Mouse (Mus musculus): ENCODE measurements around the gene Prkcg. TPM values are rescaled to one million over a fixed set of nuclear protein-coding genes. Genes with fewer than 3 reads are reported as not detected.
A peak's percentile ranks its signal among the peaks of the same experiment; 100 is the strongest.
"Not testable (repeated sequence)": the region's sequence is repeated elsewhere in the genome, so short reads cannot be mapped to it uniquely, and the experiment has no call there.

The Prkcg gene
- polyA plus RNA-seq, 1 experiment from 2014 or later: 1.4 TPM

GRCm38 (mm10) chr7:3291764-3292163 is 2.8 kb downstream of the Prkcg start:
- Histone ChIP-seq H3K4me3 (replicated peaks) (0 out of 2 replicates have a peak overlapping the region, but pooled peaks have one; percentile 3), H3K4me1 (peaks cover 42% of the 10 kb centered on the region), H3K9ac (replicated peaks) (no peak overlapping the region), H3K27ac (replicated peaks) (peak overlapping the region; percentile 41; the same call in 1 of the 2 replicates), H3K27me3 (replicated peaks) (no peaks in the 10 kb centered on the region), H3K4me2 (peak overlapping the region; percentile 69), H3K9me3 (replicated peaks) (no peaks in the 10 kb centered on the region), H3K36me3 (peaks cover 27% of the 10 kb centered on the region)
- no peak for ATAC-seq (ENCODE audit: low FRiP score)
- WGBS: 68% methylated on average over 3 of the region's 3 CpGs

- H3K27ac ChIP-seq (replicated peaks): peak overlapping the region; percentile 41; the same call in 1 of the 2 replicates
- H3K4me2 ChIP-seq: peak overlapping the region; percentile 69
- WGBS: 75% methylated on average over 12 of the region's 12 CpGs
- H3K27me3 ChIP-seq (replicated peaks); H3K9me3 ChIP-seq (replicated peaks); ATAC-seq (ENCODE audit: low FRiP score); H3K9ac ChIP-seq (replicated peaks): not testable (repeated sequence)
- peaks cover 42% of the 10 kb centered on the region for H3K4me1 ChIP-seq
- H3K4me3 ChIP-seq (replicated peaks): 0 out of 2 replicates have a peak overlapping the region, but pooled peaks have one; percentile 3
- peaks cover 32% of the 10 kb centered on the region for H3K36me3 ChIP-seq
Measured at GRCm38 (mm10) chr7:3292271-3292670, 3.3 kb downstream of the Prkcg start.

GRCm38 (mm10) chr7:3292791-3293190 is 3.8 kb downstream of the Prkcg start:
- WGBS: 3% methylated on average over 12 of the region's 14 CpGs
- ATAC-seq (ENCODE audit: low FRiP score): no peak
- H3K9ac ChIP-seq (replicated peaks): peak overlapping the region; percentile 42

GRCm38 (mm10) chr7:3294794-3295193 is 5.8 kb downstream of the Prkcg start:
- H3K27ac ChIP-seq (replicated peaks): no peak overlapping the region
- H3K27me3 ChIP-seq (replicated peaks): no peaks in the 10 kb centered on the region
- H3K4me1 ChIP-seq: peaks cover 41% of the 10 kb centered on the region
- H3K9me3 ChIP-seq (replicated peaks): no peaks in the 10 kb centered on the region
- no peak overlapping the region for H3K9ac ChIP-seq (replicated peaks)
- peaks cover 51% of the 10 kb centered on the region for H3K36me3 ChIP-seq
- no peak overlapping the region for H3K4me3 ChIP-seq (replicated peaks)
- 95% methylated on average over 1 of the region's 1 CpGs for WGBS
- no peak overlapping the region for H3K4me2 ChIP-seq
- ATAC-seq (ENCODE audit: low FRiP score): no peak

More at GRCm38 (mm10) chr7:3292791-3293190, 3.8 kb downstream of the Prkcg start:
- H3K4me3 ChIP-seq (replicated peaks): peak overlapping the region; percentile 28
- H3K27me3 ChIP-seq (replicated peaks): no peaks in the 10 kb centered on the region
- H3K4me1 ChIP-seq: peaks cover 43% of the 10 kb centered on the region
- H3K9me3 ChIP-seq (replicated peaks): no peaks in the 10 kb centered on the region
- peak overlapping the region; percentile 69 for H3K4me2 ChIP-seq
- H3K27ac ChIP-seq (replicated peaks): peak overlapping the region; percentile 28; the same call in 1 of the 2 replicates
- H3K36me3 ChIP-seq: peaks cover 37% of the 10 kb centered on the region

GRCm38 (mm10) chr7:3295321-3296110 is 6.5 kb downstream of the Prkcg start:
- WGBS: 89% methylated on average over 5 of the region's 5 CpGs
- no peak overlapping the region for H3K4me3 ChIP-seq (replicated peaks)
- H3K27me3 ChIP-seq (replicated peaks): no peaks in the 10 kb centered on the region
- no peak overlapping the region for H3K9ac ChIP-seq (replicated peaks)
- no peak overlapping the region for H3K4me2 ChIP-seq
- H3K9me3 ChIP-seq (replicated peaks): no peaks in the 10 kb centered on the region
- H3K4me1 ChIP-seq: peaks cover 36% of the 10 kb centered on the region
- H3K27ac ChIP-seq (replicated peaks): no peak overlapping the region
- peaks cover 51% of the 10 kb centered on the region for H3K36me3 ChIP-seq
- ATAC-seq (ENCODE audit: low FRiP score): no peak

- Histone ChIP-seq H3K36me3 (peaks cover 51% of the 10 kb centered on the region), H3K4me3 (replicated peaks) (no peak overlapping the region), H3K27ac (replicated peaks) (no peak overlapping the region), H3K4me2 (no peak overlapping the region), H3K4me1 (peaks cover 26% of the 10 kb centered on the region), H3K9me3 (replicated peaks) (no peaks in the 10 kb centered on the region), H3K27me3 (replicated peaks) (peaks cover 6% of the 10 kb centered on the region), H3K9ac (replicated peaks) (no peak overlapping the region)
- WGBS: 93% methylated on average over 16 of the region's 16 CpGs
- ATAC-seq (ENCODE audit: low FRiP score): no peak
Measured at GRCm38 (mm10) chr7:3296711-3297110, 7.7 kb downstream of the Prkcg start.

GRCm38 (mm10) chr7:3299941-3300617 is 11.1 kb downstream of the Prkcg start:
- 59% methylated on average over 7 of the region's 7 CpGs for WGBS
- H3K27me3 ChIP-seq (replicated peaks): peaks cover 18% of the 10 kb centered on the region
- no peak for ATAC-seq (ENCODE audit: low FRiP score)

GRCm38 (mm10) chr7:3300891-3301627 is 12.1 kb downstream of the Prkcg start:
- H3K9ac ChIP-seq (replicated peaks): no peak overlapping the region
- peaks cover 26% of the 10 kb centered on the region for H3K27me3 ChIP-seq (replicated peaks)
- ATAC-seq (ENCODE audit: low FRiP score): no peak
- no peak overlapping the region for H3K4me3 ChIP-seq (replicated peaks)
- H3K4me1 ChIP-seq: peaks cover 46% of the 10 kb centered on the region
- H3K27ac ChIP-seq (replicated peaks): no peak overlapping the region
- H3K36me3 ChIP-seq: peaks cover 31% of the 10 kb centered on the region
- no peak overlapping the region for H3K4me2 ChIP-seq
- no peaks in the 10 kb centered on the region for H3K9me3 ChIP-seq (replicated peaks)
- 76% methylated on average over 8 of the region's 8 CpGs for WGBS

More at GRCm38 (mm10) chr7:3299941-3300617, 11.1 kb downstream of the Prkcg start:
- no peak overlapping the region for H3K9ac ChIP-seq (replicated peaks)
- peaks cover 46% of the 10 kb centered on the region for H3K4me1 ChIP-seq
- H3K27ac ChIP-seq (replicated peaks): no peak overlapping the region
- H3K36me3 ChIP-seq: peaks cover 41% of the 10 kb centered on the region
- no peak overlapping the region for H3K4me2 ChIP-seq
- H3K4me3 ChIP-seq (replicated peaks): no peak overlapping the region
- no peaks in the 10 kb centered on the region for H3K9me3 ChIP-seq (replicated peaks)

GRCm38 (mm10) chr7:3301628-3302555 is 12.9 kb downstream of the Prkcg start:
- H3K27me3 ChIP-seq (replicated peaks): peaks cover 30% of the 10 kb centered on the region
- H3K4me2 ChIP-seq: peak overlapping the region; percentile 95
- peak overlapping the region; percentile 45 for H3K4me3 ChIP-seq (replicated peaks)
- no peak overlapping the region; the same call in 1 of the 2 replicates for H3K27ac ChIP-seq (replicated peaks)
- peaks cover 46% of the 10 kb centered on the region for H3K4me1 ChIP-seq
- ATAC-seq (ENCODE audit: low FRiP score): peak; percentile 23; the same call in 1 of the 2 replicates
- peak overlapping the region; percentile 43; the same call in 1 of the 2 replicates for H3K9ac ChIP-seq (replicated peaks)
- WGBS: 8% methylated on average over 33 of the region's 33 CpGs
- H3K36me3 ChIP-seq: peaks cover 23% of the 10 kb centered on the region
- H3K9me3 ChIP-seq (replicated peaks): no peaks in the 10 kb centered on the region

GRCm38 (mm10) chr7:3302556-3303275 is 13.7 kb downstream of the Prkcg start:
- no peaks in the 10 kb centered on the region for H3K9me3 ChIP-seq (replicated peaks)
- peak overlapping the region; percentile 43 for H3K9ac ChIP-seq (replicated peaks)
- H3K4me3 ChIP-seq (replicated peaks): peak overlapping the region; percentile 45
- H3K27me3 ChIP-seq (replicated peaks): peaks cover 30% of the 10 kb centered on the region
- peak; percentile 13 for ATAC-seq (ENCODE audit: low FRiP score)
- peaks cover 15% of the 10 kb centered on the region; the same call in 1 of the 2 replicates for H3K36me3 ChIP-seq
- peaks cover 45% of the 10 kb centered on the region for H3K4me1 ChIP-seq
- 2% methylated on average over 16 of the region's 16 CpGs for WGBS
- no peak overlapping the region for H3K27ac ChIP-seq (replicated peaks)
- peak overlapping the region; percentile 95 for H3K4me2 ChIP-seq

Data from neural tube, embryonic 15.5 days (tissue).